Mouse (Mus musculus) testis, adult 2 months (tissue): Measurements from ENCODE around the gene Srxn1. TPM values are rescaled to one million over a fixed set of nuclear protein-coding genes. Genes with fewer than 3 reads are reported as not detected.

ENCODE experiments used
- H3K27ac ChIP-seq: fragments of 200-500 bp; 2 replicates; pipeline ENCODE4 v1.5.1; 2012; ENCODE audit warnings: low read depth, low read length; ENCODE audit not compliant: control insufficient read depth, insufficient read depth
- H3K27me3 ChIP-seq: fragments of 200-500 bp; 2 replicates; pipeline ENCODE4 v1.6.1; 2012; ENCODE audit warnings: mild to moderate bottlenecking, low read length, moderate library complexity; ENCODE audit not compliant: control insufficient read depth, insufficient read depth
- H3K36me3 ChIP-seq: fragments of 200-500 bp; 2 replicates; pipeline ENCODE4 v1.6.1; 2012; ENCODE audit warnings: mild to moderate bottlenecking, low read length; ENCODE audit not compliant: control insufficient read depth, insufficient read depth
- H3K4me1 ChIP-seq: fragments of 200-500 bp; 2 replicates; pipeline ENCODE4 v1.6.1; 2012; ENCODE audit warnings: low read length; ENCODE audit not compliant: control insufficient read depth, insufficient read depth
- H3K4me3 ChIP-seq: fragments of 200-500 bp; 2 replicates; pipeline ENCODE4 v1.5.1; 2012; ENCODE audit warnings: low read depth, mild to moderate bottlenecking, low read length, moderate library complexity, mixed read lengths; ENCODE audit not compliant: control insufficient read depth
- CTCF ChIP-seq: fragments of 200-500 bp; IDR thresholded peaks from 2 replicates; pipeline ENCODE4 v1.5.1; 2012; ENCODE audit warnings: low read depth, mild to moderate bottlenecking, inconsistent platforms, low read length, moderate library complexity; ENCODE audit not compliant: control insufficient read depth, insufficient read depth, insufficient replicate concordance
- POLR2A ChIP-seq: fragments of 200-500 bp; IDR thresholded peaks from 2 replicates; pipeline ENCODE4 v1.6.1; 2012; ENCODE audit warnings: low read depth, mild to moderate bottlenecking, inconsistent platforms, low read length, moderate library complexity; ENCODE audit not compliant: control insufficient read depth
- polyA plus RNA-seq: library from polyadenylated mRNA; depleted of rRNA; stranded (reverse); fragments of >200 nt; gene quantifications from 2 replicates; pipeline ENCODE4 v1.2.3, GENCODE M21; 2012

Srxn1 gene
- polyA plus RNA-seq, 1 experiment = 131 TPM

GRCm38 (mm10) chr2:152111920-152112319 is 6.6 kb downstream of the Srxn1 start:
- peak; percentile 100 for TF ChIP-seq CTCF
- TF ChIP-seq POLR2A = no peak
- H3K27me3 ChIP-seq = no peaks in the 10 kb centered on the region
- H3K4me1 ChIP-seq = peaks cover 16% of the 10 kb centered on the region
- no peak overlapping the region for H3K4me3 ChIP-seq
- no peak overlapping the region for H3K27ac ChIP-seq
- no peaks in the 10 kb centered on the region for H3K36me3 ChIP-seq

- Histone ChIP-seq H3K27me3 (no peaks in the 10 kb centered on the region), H3K27ac (no peak overlapping the region), H3K4me3 (no peak overlapping the region), H3K36me3 (no peaks in the 10 kb centered on the region), H3K4me1 (peaks cover 16% of the 10 kb centered on the region)
- TF ChIP-seq POLR2A = no peak
- no peak for TF ChIP-seq CTCF
These were observed 7.2 kb downstream of the Srxn1 start for GRCm38 (mm10) chr2:152112490-152112889.

- TF ChIP-seq CTCF = no peak
- TF ChIP-seq POLR2A = no peak
- Histone ChIP-seq H3K27ac (peak overlapping the region; percentile 51), H3K4me3 (no peak overlapping the region), H3K27me3 (no peaks in the 10 kb centered on the region), H3K36me3 (no peaks in the 10 kb centered on the region), H3K4me1 (peaks cover 16% of the 10 kb centered on the region)
These were observed 7.7 kb downstream of the Srxn1 start for GRCm38 (mm10) chr2:152112970-152113369.

- TF ChIP-seq CTCF = no peak
- TF ChIP-seq POLR2A = no peak
- Histone ChIP-seq H3K36me3 (no peaks in the 10 kb centered on the region), H3K27me3 (no peaks in the 10 kb centered on the region), H3K27ac (no peak overlapping the region), H3K4me1 (peaks cover 16% of the 10 kb centered on the region), H3K4me3 (peak overlapping the region; percentile 15)
These were observed 9.0 kb downstream of the Srxn1 start for GRCm38 (mm10) chr2:152114057-152114975.

- H3K27me3 ChIP-seq = no peaks in the 10 kb centered on the region
- peaks cover 16% of the 10 kb centered on the region for H3K4me1 ChIP-seq
- no peak overlapping the region for H3K27ac ChIP-seq
- TF ChIP-seq POLR2A = no peak
- TF ChIP-seq CTCF = no peak
- no peak overlapping the region for H3K4me3 ChIP-seq
- no peaks in the 10 kb centered on the region for H3K36me3 ChIP-seq
These were observed 12.4 kb downstream of the Srxn1 start for GRCm38 (mm10) chr2:152117694-152118093.

GRCm38 (mm10) chr2:152119228-152119865 is 14.0 kb downstream of the Srxn1 start:
- Histone ChIP-seq H3K4me1 (peaks cover 5% of the 10 kb centered on the region), H3K27me3 (no peaks in the 10 kb centered on the region), H3K27ac (no peak overlapping the region), H3K36me3 (no peaks in the 10 kb centered on the region), H3K4me3 (no peak overlapping the region)
- TF ChIP-seq POLR2A = no peak
- TF ChIP-seq CTCF = no peak

GRCm38 (mm10) chr2:152122896-152123295 is 17.6 kb downstream of the Srxn1 start:
- Histone ChIP-seq H3K4me3 (no peak overlapping the region), H3K27me3 (no peaks in the 10 kb centered on the region), H3K36me3 (no peaks in the 10 kb centered on the region), H3K4me1 (no peaks in the 10 kb centered on the region), H3K27ac (no peak overlapping the region)
- TF ChIP-seq POLR2A (no peak), CTCF (no peak)
